Mouse (Mus musculus) olfactory bulb, adult 2 months (tissue): ENCODE measurements around the gene AI661453.

Source experiments
- CTCF ChIP-seq: fragments of 200-500 bp; IDR thresholded peaks from 2 replicates; pipeline ENCODE4 v1.5.1; 2012; ENCODE audit warnings: low read depth, mild to moderate bottlenecking, low read length, moderate library complexity; ENCODE audit not compliant: insufficient read depth
- POLR2A ChIP-seq: fragments of 200-500 bp; IDR thresholded peaks from 2 replicates; pipeline ENCODE4 v1.6.1; 2012; ENCODE audit warnings: mild to moderate bottlenecking, low read depth, low read length, moderate library complexity; ENCODE audit not compliant: insufficient read depth

DNA sequence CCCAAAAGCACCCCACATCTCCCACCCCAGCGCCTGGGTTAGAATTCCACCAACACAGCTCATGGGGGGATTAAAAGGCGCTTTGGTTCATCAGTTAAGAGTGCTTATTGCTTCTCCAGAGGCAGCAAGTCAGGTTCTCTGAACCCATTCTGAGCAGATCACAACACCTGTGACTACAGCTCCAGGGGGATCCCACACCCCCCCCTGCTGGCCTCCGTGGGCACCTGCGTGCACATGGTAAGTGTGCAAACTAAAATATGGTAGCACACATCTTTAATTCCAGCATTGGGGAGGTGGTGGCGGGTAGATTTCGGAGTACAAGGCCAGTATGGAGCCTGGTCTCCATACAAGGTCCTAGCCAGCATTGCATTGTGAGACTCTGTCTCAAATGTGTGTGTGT is 9.1 kb upstream of the AI661453 start:
- TF ChIP-seq CTCF (no peak), POLR2A (no peak)
